Mouse (Mus musculus): ENCODE measurements around the gene Rtf2. TPM values are rescaled to one million over a fixed set of nuclear protein-coding genes. Genes with fewer than 3 reads are reported as not detected.
A peak's percentile ranks its signal among the peaks of the same experiment; 100 is the strongest.

The Rtf2 gene
- total RNA-seq (2017), result 225 and 239 TPM in 2 replicates

GRCm38 (mm10) chr2:172439843-172440639, at the start of gene Rtf2:
Rtf2 (plus strand) TSS chr2:172440556.
- ATAC-seq (ENCODE audit: extremely low read depth, insufficient number of reproducible peaks, low FRiP score, poor library complexity, severe bottlenecking), result peak; percentile 81

GRCm38 (mm10) chr2:172392041-172392521, 48.3 kb upstream of the Rtf2 start:
- no peak for ATAC-seq (ENCODE audit: extremely low read depth, insufficient number of reproducible peaks, low FRiP score, poor library complexity, severe bottlenecking)

GRCm38 (mm10) chr2:172393391-172394051, 46.8 kb upstream of the Rtf2 start, which contains the start of gene Cass4:
Cass4 (plus strand) TSS chr2:172393794.
- ATAC-seq (ENCODE audit: extremely low read depth, insufficient number of reproducible peaks, low FRiP score, poor library complexity, severe bottlenecking), result peak; percentile 82

GRCm38 (mm10) chr2:172394052-172394392, 46.3 kb upstream of the Rtf2 start:
- no peak for ATAC-seq (ENCODE audit: extremely low read depth, insufficient number of reproducible peaks, low FRiP score, poor library complexity, severe bottlenecking)

- no peak for ATAC-seq (ENCODE audit: extremely low read depth, insufficient number of reproducible peaks, low FRiP score, poor library complexity, severe bottlenecking)
Measured at GRCm38 (mm10) chr2:172394671-172395070, 45.7 kb upstream of the Rtf2 start.

- no peak for ATAC-seq (ENCODE audit: extremely low read depth, insufficient number of reproducible peaks, low FRiP score, poor library complexity, severe bottlenecking)
Measured at GRCm38 (mm10) chr2:172395961-172396360, 44.4 kb upstream of the Rtf2 start.

- ATAC-seq (ENCODE audit: extremely low read depth, insufficient number of reproducible peaks, low FRiP score, poor library complexity, severe bottlenecking), result peak; percentile 69
Measured at GRCm38 (mm10) chr2:172399901-172400300, 40.5 kb upstream of the Rtf2 start.

- peak; percentile 83 for ATAC-seq (ENCODE audit: extremely low read depth, insufficient number of reproducible peaks, low FRiP score, poor library complexity, severe bottlenecking)
Measured at GRCm38 (mm10) chr2:172401116-172401825, 39.1 kb upstream of the Rtf2 start.

- no peak for ATAC-seq (ENCODE audit: extremely low read depth, insufficient number of reproducible peaks, low FRiP score, poor library complexity, severe bottlenecking)
Measured at GRCm38 (mm10) chr2:172404239-172404638, 36.1 kb upstream of the Rtf2 start.

GRCm38 (mm10) chr2:172405011-172405410, 35.3 kb upstream of the Rtf2 start:
- no peak for ATAC-seq (ENCODE audit: extremely low read depth, insufficient number of reproducible peaks, low FRiP score, poor library complexity, severe bottlenecking)

GRCm38 (mm10) chr2:172406173-172406572, 34.2 kb upstream of the Rtf2 start:
- no peak for ATAC-seq (ENCODE audit: extremely low read depth, insufficient number of reproducible peaks, low FRiP score, poor library complexity, severe bottlenecking)

GRCm38 (mm10) chr2:172407499-172407898, 32.9 kb upstream of the Rtf2 start:
- no peak for ATAC-seq (ENCODE audit: extremely low read depth, insufficient number of reproducible peaks, low FRiP score, poor library complexity, severe bottlenecking)

- ATAC-seq (ENCODE audit: extremely low read depth, insufficient number of reproducible peaks, low FRiP score, poor library complexity, severe bottlenecking), result no peak
Measured at GRCm38 (mm10) chr2:172410686-172411085, 29.7 kb upstream of the Rtf2 start.

- ATAC-seq (ENCODE audit: extremely low read depth, insufficient number of reproducible peaks, low FRiP score, poor library complexity, severe bottlenecking), result no peak
Measured at GRCm38 (mm10) chr2:172411091-172411490, 29.3 kb upstream of the Rtf2 start.

GRCm38 (mm10) chr2:172412454-172412853, 27.9 kb upstream of the Rtf2 start:
- ATAC-seq (ENCODE audit: extremely low read depth, insufficient number of reproducible peaks, low FRiP score, poor library complexity, severe bottlenecking), result peak; percentile 27; the same call in 1 of the 2 replicates

GRCm38 (mm10) chr2:172413273-172413672, 27.1 kb upstream of the Rtf2 start:
- ATAC-seq (ENCODE audit: extremely low read depth, insufficient number of reproducible peaks, low FRiP score, poor library complexity, severe bottlenecking), result no peak

GRCm38 (mm10) chr2:172413894-172414293, 26.5 kb upstream of the Rtf2 start:
- no peak for ATAC-seq (ENCODE audit: extremely low read depth, insufficient number of reproducible peaks, low FRiP score, poor library complexity, severe bottlenecking)

- no peak for ATAC-seq (ENCODE audit: extremely low read depth, insufficient number of reproducible peaks, low FRiP score, poor library complexity, severe bottlenecking)
Measured at GRCm38 (mm10) chr2:172416218-172416617, 24.1 kb upstream of the Rtf2 start.

- ATAC-seq (ENCODE audit: extremely low read depth, insufficient number of reproducible peaks, low FRiP score, poor library complexity, severe bottlenecking), result no peak
Measured at GRCm38 (mm10) chr2:172416876-172417275, 23.5 kb upstream of the Rtf2 start.

- ATAC-seq (ENCODE audit: extremely low read depth, insufficient number of reproducible peaks, low FRiP score, poor library complexity, severe bottlenecking), result no peak
Measured at GRCm38 (mm10) chr2:172418208-172418607, 22.1 kb upstream of the Rtf2 start.

Measured in neutrophil, adult 5-6 weeks (primary cell).